Mouse (Mus musculus) v-Abl transformed pro-B cells (cell line): ENCODE measurements around the gene Hnrnpa2b1.

ENCODE experiments used
- in situ Hi-C, 2 experiments: fragments of 400-800 bp; cut with MboI; formaldehyde crosslinking; loops; one replicate each; pipeline ENCODE4 v1.15.1; 2025; ENCODE audit not compliant: unreplicated experiment in 2 of 2

Gene Hnrnpa2b1

DNA sequence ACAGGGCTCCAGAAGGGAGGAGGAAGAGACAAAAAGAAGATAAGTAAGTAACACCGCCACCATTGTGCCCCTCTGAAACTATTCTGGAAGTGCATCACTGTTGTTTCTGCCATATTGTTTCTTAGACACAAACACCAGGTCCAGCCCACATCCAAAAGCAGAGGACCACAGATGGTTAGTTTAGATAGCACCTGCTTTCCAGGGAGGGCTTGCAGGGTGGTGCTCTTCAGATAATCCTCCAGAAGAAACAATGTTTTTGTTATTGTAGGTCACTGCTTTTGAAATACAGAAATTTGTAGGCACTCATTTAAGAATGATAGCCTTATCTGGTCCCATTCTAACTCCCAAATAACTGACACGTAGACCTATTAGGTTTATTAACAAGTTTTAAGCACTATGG lies 45.2 kb downstream of the Hnrnpa2b1 start:
- in situ Hi-C loops: no loop called here

DNA sequence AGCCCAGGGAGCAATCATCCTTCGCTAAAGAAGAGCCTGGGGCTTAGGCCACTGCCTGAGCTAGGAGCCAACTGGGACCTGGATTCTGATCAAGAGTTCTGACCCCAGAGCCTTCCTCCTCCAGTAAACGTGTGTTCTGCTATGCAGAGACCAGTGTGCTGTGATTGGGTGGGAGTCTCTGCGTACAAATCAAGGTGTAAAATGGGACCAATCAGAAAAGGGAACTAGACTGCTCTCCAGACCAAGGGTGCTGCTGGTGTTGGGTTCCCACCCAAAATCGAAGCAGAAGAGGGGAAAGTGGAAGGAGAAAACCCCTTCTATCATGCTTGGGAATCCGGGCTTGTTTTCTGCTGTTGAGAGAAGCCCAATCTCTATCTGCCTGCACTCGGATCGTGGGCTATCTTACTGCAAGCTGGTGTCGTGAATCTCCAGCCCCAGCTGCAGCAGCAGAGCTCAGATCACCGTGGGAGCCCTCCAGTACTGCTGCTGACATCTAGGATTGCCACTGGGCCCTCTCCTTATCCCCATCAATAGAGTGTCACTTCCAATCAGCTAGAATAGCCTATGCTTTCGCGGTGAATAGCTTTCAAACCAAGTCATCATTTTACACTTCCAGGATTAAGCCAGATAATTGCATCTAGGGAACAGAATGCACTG lies 46.1 kb downstream of the Hnrnpa2b1 start:
- in situ Hi-C loops: no loop called here

DNA sequence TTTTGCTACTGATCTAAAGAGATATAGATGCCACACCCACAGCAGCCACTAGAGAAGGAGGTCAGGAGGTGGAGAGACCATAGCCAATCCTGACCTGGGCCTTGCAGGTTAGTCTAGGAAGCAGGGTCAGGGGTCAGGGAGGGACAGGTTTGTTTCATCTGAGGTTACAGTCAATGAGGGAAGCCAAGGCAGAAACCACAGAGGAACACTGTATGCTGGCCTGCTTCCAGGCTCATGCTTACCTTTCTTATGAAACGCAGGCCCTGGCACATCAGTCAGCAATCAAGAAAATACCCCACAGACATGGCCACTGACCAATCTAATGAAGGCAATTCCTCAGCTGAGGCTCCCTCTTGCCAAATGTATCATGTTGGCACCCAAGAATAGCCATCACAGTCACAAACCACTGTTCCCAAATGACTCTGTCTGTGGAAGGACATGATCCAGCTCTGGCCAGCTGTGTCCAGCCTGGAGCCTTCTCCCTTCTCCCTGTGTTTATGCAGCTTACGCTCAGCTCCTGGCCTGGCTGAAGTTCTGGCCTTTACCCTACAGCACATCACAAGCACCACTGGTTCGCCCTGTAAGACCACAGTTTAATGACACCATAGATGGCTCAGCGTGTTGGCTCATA lies 52.3 kb downstream of the Hnrnpa2b1 start:
- in situ Hi-C loops: no loop called here

DNA sequence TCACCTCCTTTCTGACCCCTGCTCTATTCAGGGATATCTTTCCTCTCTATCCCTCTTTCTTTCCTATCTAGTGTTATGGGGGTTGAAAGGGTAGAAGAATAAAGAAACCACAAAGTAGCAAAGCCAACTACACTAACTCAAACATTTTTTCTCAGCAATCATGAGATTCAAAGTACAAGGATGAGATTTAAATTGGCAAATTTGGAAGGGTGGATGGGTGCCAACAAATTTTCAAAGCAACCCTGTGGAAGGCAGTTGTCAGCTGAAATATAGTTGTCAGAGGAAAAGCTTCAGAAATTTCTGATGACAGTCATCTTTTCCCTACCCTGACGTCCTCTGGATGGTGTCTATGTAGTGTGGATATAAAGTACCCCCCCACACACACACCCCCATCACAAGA lies 53.3 kb downstream of the Hnrnpa2b1 start:
- in situ Hi-C loops: no loop called here
